Mouse (Mus musculus) c-Kit-positive CD71-positive TER-119-positive erythroid progenitor cells, embryonic 14.5 days (primary cell): Measurements from ENCODE around the gene Gm8265.
"Not testable (repeated sequence)": the region's sequence is repeated elsewhere in the genome, so short reads cannot be mapped to it uniquely, and the experiment has no call there.

Experiments used
- DNase-seq: peaks from one replicate; pipeline ENCODE4 v3.0.0-alpha.2; 2013; ENCODE audit warnings: low spot score

Gene Gm8265

GRCm38 (mm10) chr14:5632928-5633327 lies at the start of gene Gm8265:
Gm8265 (minus strand) TSS chr14:5633028.
- not testable (repeated sequence) for DNase-seq
